Mouse (Mus musculus) heart, adult 11 months (tissue): Measurements from ENCODE around the gene Slamf6.

ENCODE experiments used
- DNase-seq: peaks from one replicate; pipeline ENCODE4 v3.0.0; 2022

Gene Slamf6

GRCm38 (mm10) chr1:171996701-171997100 lies 79.4 kb downstream of the Slamf6 start:
- DNase-seq: peak; percentile 59

DNA sequence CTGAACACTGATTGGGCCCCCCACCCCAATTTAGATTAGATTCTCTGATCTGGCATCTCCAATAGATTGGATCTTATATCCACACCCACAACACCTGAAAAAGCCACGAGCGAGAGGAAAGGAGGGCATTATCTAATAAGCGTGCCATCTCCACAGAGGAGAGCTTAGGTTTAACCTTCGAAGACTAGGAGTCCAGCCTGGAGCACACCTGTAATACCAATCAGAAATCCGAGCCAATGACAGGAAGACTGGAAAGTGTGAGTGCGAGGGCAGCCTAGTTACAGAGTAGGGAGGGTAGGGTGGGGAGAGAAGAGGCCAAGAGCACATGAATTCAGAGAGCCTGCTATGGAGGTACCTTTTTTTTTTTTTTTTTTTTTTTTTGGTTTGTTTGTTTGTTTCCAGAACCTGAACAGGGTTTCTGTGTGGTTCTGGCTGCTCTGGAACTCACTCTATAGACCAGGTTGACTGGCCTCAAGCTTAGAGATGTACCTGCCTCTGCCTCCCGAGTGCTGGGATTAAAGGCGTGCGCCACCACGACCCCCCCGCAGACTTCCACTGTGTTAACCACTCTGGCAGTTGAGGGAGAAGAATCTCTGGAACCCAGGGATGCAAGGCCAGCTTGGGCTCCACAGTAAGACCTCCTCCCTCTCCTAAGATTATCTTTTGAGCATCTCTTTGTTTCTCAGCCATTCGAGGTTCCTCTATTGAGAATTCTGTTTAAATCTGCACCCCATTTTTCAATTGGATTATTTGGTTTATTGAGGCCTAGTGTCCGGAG lies 81.7 kb downstream of the Slamf6 start:
- peak; percentile 72 for DNase-seq

DNA sequence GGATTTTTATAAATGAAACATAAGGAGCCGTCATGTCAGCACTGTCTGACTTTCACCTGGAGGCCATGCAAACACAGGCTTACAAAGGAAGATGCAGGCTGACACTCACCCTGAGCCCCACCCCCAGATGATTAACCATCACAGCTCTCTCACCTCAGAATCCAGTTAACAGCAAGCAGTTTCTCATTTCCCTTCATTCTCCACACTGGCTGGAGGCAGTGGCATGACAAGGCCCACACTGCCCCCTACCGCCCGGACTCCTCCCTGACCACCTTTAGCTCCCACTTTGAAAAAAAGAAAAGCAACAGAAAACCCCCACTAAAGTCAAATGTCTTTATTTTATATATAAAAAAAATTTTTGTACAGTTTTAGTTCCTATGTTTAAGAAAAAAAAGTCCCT lies 83.3 kb downstream of the Slamf6 start:
- peak; percentile 89 for DNase-seq

GRCm38 (mm10) chr1:172001665-172002064 lies 84.3 kb downstream of the Slamf6 start:
- DNase-seq: peak; percentile 83
